Mouse (Mus musculus): ENCODE measurements around the gene Prkg1.

- TF ChIP-seq GATA1 (IDR thresholded peaks at IDR 0.05; ENCODE audit: borderline replicate concordance, low read length) = no peak
- no peak for TF ChIP-seq FLI1 (IDR thresholded peaks at IDR 0.05; ENCODE audit: low read length)
These were observed 1200.3 kb downstream of the Prkg1 start for GRCm38 (mm10) chr19:30564516-30564915.
